Mouse (Mus musculus): Measurements from ENCODE around the gene Plekha5. TPM values are rescaled to one million over a fixed set of nuclear protein-coding genes. Genes with fewer than 3 reads are reported as not detected.

Gene Plekha5
- 2.9 and 4.2 TPM in 2 replicates for total RNA-seq (2023)

GRCm38 (mm10) chr6:140423846-140424200, at the start of gene Plekha5:
TSS of gene Plekha5 (plus strand) at chr6:140424054.

GRCm38 (mm10) chr6:140622391-140623225, 198.8 kb downstream of the Plekha5 start, which contains the start of gene Aebp2:
TSS of gene Aebp2 (plus strand) at chr6:140622663.

Other genes with a start within 250 kb of the Plekha5 start
- 19.9 and 30.5 TPM in 2 replicates for gene Aebp2, start 198.6 kb downstream of the Plekha5 start, total RNA-seq (2023)